Mouse (Mus musculus): ENCODE data around the gene Tifab.

- no peak for TF ChIP-seq CTCF (IDR thresholded peaks at IDR 0.05; ENCODE audit: control insufficient read depth, insufficient read depth, insufficient replicate concordance, low read depth, low read length)
- TF ChIP-seq POLR2A (IDR thresholded peaks at IDR 0.05; ENCODE audit: control insufficient read depth, low read depth, low read length) = no peak
These were observed 34.7 kb downstream of the Tifab start for GRCm38 (mm10) chr13:56144021-56144420.
